Mouse (Mus musculus) stomach, postnatal 0 days (tissue): ENCODE data around the gene Kif26b.

ENCODE experiments used
- CTCF ChIP-seq: IDR thresholded peaks from 2 replicates; pipeline ENCODE4 v1.5.1; 2016; ENCODE audit warnings: antibody characterized with exemption, low read depth, mild to moderate bottlenecking, moderate library complexity
- EP300 ChIP-seq: optimal IDR thresholded peaks from 2 replicates; pipeline ENCODE3; 2016; ENCODE audit warnings: antibody characterized with exemption

- no peak for TF ChIP-seq CTCF
- TF ChIP-seq EP300: no peak
These were observed 39.9 kb downstream of the Kif26b start for GRCm38 (mm10) chr1:178568551-178569545.
